28 mouse cellular contexts compared by ENCODE assay signal in genomic region chr4:109078941-109079340, GRCm38 (mm10).
DNase-seq lines count a peak whose midpoint lies in the region; ATAC-seq and TF ChIP-seq lines count a peak whose summit lies in the region.
"Had no signal": no experiment of that assay in that cellular context is flagged by ENCODE, and none has a peak within 500 bp of the region (broad histone marks: within the 10 kb centered on the region; RNA-seq: fewer than 3 reads in every experiment).

No protein-coding gene starts in this region.

- TF ChIP-seq POLR2A in testis, adult 2 months (IDR thresholded peaks at IDR 0.05; ENCODE audit: control insufficient read depth, low read depth, low read length) = no peak

- 88% methylated on average over 7 of the region's 7 CpGs for WGBS in embryonic facial prominence, embryonic 14.5 days
- 95% methylated on average over 7 of the region's 7 CpGs for WGBS in embryonic facial prominence, embryonic 10.5 days
- 79% methylated on average over 7 of the region's 7 CpGs for WGBS in kidney, postnatal 0 days

- TF ChIP-seq CTCF in kidney, postnatal 0 days (IDR thresholded peaks at IDR 0.05; ENCODE audit: low read depth) = no peak
- TF ChIP-seq CTCF in testis, adult 2 months (IDR thresholded peaks at IDR 0.05; ENCODE audit: control insufficient read depth, insufficient read depth, insufficient replicate concordance, low read depth, low read length) = no peak

- H3K27me3 ChIP-seq in embryonic facial prominence, embryonic 14.5 days (replicated peaks; ENCODE audit: control insufficient read depth, insufficient read depth, low read length) = no peaks in the 10 kb centered on the region
- no peaks in the 10 kb centered on the region for H3K27me3 ChIP-seq in embryonic facial prominence, embryonic 10.5 days (replicated peaks; ENCODE audit: low read depth, poor library complexity, severe bottlenecking)
- H3K27me3 ChIP-seq in kidney, postnatal 0 days (ENCODE audit: insufficient read depth, low read length) = no peaks in the 10 kb centered on the region
- no peaks in the 10 kb centered on the region for H3K27me3 ChIP-seq in testis, adult 2 months (ENCODE audit: control insufficient read depth, insufficient read depth, low read length)
- H3K27me3 ChIP-seq: CH12.LX; hindbrain, embryonic 12.5 days; intestine, embryonic 15.5 days; neural tube, embryonic 15.5 days had no signal

- peaks cover 50% of the 10 kb centered on the region for H3K36me3 ChIP-seq in embryonic facial prominence, embryonic 14.5 days (ENCODE audit: control insufficient read depth, insufficient read depth, low read length)
- peaks cover 64% of the 10 kb centered on the region for H3K36me3 ChIP-seq in embryonic facial prominence, embryonic 10.5 days (replicated peaks)
- H3K36me3 ChIP-seq in kidney, postnatal 0 days (ENCODE audit: insufficient read depth, low read length) = peaks cover 18% of the 10 kb centered on the region; the same call in 1 of the 2 replicates
- no peaks in the 10 kb centered on the region for H3K36me3 ChIP-seq in testis, adult 2 months (ENCODE audit: control insufficient read depth, insufficient read depth, low read length)

- no peak overlapping the region for H3K4me3 ChIP-seq in embryonic facial prominence, embryonic 14.5 days (ENCODE audit: low read depth, low read length)
- no peak overlapping the region for H3K4me3 ChIP-seq in embryonic facial prominence, embryonic 10.5 days
- no peak overlapping the region for H3K4me3 ChIP-seq in kidney, postnatal 0 days (replicated peaks; ENCODE audit: low read depth, low read length)
- H3K4me3 ChIP-seq in testis, adult 2 months (ENCODE audit: control insufficient read depth, low read depth, low read length) = peak overlapping the region; percentile 82
- H3K4me3 ChIP-seq: hindbrain, embryonic 12.5 days; intestine, embryonic 15.5 days; neural tube, embryonic 15.5 days had no signal

- no peak overlapping the region for H3K9ac ChIP-seq in embryonic facial prominence, embryonic 14.5 days (ENCODE audit: low read depth, low read length)
- no peak overlapping the region for H3K9ac ChIP-seq in kidney, postnatal 0 days (ENCODE audit: low read depth, low read length)
- H3K9ac ChIP-seq: hindbrain, embryonic 12.5 days; intestine, embryonic 15.5 days; liver, embryonic 14.5 days; neural tube, embryonic 15.5 days had no signal

- H3K27ac ChIP-seq in embryonic facial prominence, embryonic 14.5 days (replicated peaks; ENCODE audit: low read depth, low read length) = no peak overlapping the region
- H3K27ac ChIP-seq in embryonic facial prominence, embryonic 10.5 days (replicated peaks) = no peak overlapping the region
- 0 out of 2 replicates have a peak overlapping the region, but pooled peaks have one; percentile 25 for H3K27ac ChIP-seq in kidney, postnatal 0 days
- peak overlapping the region; percentile 34; the same call in 1 of the 2 replicates for H3K27ac ChIP-seq in testis, adult 2 months (ENCODE audit: control insufficient read depth, insufficient read depth, low read depth, low read length)
- H3K27ac ChIP-seq: hindbrain, embryonic 12.5 days; hindbrain, postnatal 0 days; intestine, embryonic 15.5 days; liver, embryonic 14.5 days had no signal

- no peaks in the 10 kb centered on the region for H3K4me1 ChIP-seq in embryonic facial prominence, embryonic 14.5 days (ENCODE audit: control insufficient read depth, insufficient read depth, low read length)
- H3K4me1 ChIP-seq in embryonic facial prominence, embryonic 10.5 days = peaks cover 5% of the 10 kb centered on the region; the same call in 1 of the 2 replicates
- no peaks in the 10 kb centered on the region for H3K4me1 ChIP-seq in kidney, postnatal 0 days (replicated peaks; ENCODE audit: insufficient read depth, low read length)
- peaks cover 4% of the 10 kb centered on the region for H3K4me1 ChIP-seq in testis, adult 2 months (ENCODE audit: control insufficient read depth, insufficient read depth, low read length)
- H3K4me1 ChIP-seq: hindbrain, embryonic 12.5 days; intestine, embryonic 15.5 days; neural tube, embryonic 15.5 days had no signal

- peak; percentile 73 for DNase-seq in embryonic facial prominence, embryonic 14.5 days (ENCODE audit: low spot score)
- DNase-seq in embryonic facial prominence, embryonic 10.5 days (ENCODE audit: low spot score) = no peak
- no peak for DNase-seq in kidney, postnatal 0 days (ENCODE audit: low spot score)
- DNase-seq in kidney, postnatal 36 days = no peak
- no peak for DNase-seq in testis, postnatal 14 days (ENCODE audit: low spot score)
- DNase-seq in thymus, adult 18-20 months = no peak
- DNase-seq: adrenal gland, adult 2 months; adrenal gland, postnatal 36 days; cerebellum, adult 2 months; cerebellum, postnatal 14 days; gastrocnemius, postnatal 14 days; heart, postnatal 36 days; kidney, adult 8-10 months; layer of hippocampus, adult 9-11 months; liver; lung, adult 2 months; midbrain, embryonic 14.5 days; right cerebral cortex, postnatal 25 days; thymus, postnatal 4 days had no signal

- H3K9me3 ChIP-seq in embryonic facial prominence, embryonic 14.5 days (ENCODE audit: control insufficient read depth, low read length) = no peaks in the 10 kb centered on the region
- H3K9me3 ChIP-seq in embryonic facial prominence, embryonic 10.5 days = no peaks in the 10 kb centered on the region
- H3K9me3 ChIP-seq in kidney, postnatal 0 days (replicated peaks; ENCODE audit: low read length) = no peaks in the 10 kb centered on the region
- H3K9me3 ChIP-seq: hindbrain, embryonic 12.5 days; intestine, embryonic 15.5 days; neural tube, embryonic 15.5 days had no signal

- H3K4me2 ChIP-seq in embryonic facial prominence, embryonic 14.5 days (ENCODE audit: low read depth, low read length) = no peak overlapping the region
- no peak overlapping the region for H3K4me2 ChIP-seq in kidney, postnatal 0 days (ENCODE audit: low read length)
- H3K4me2 ChIP-seq: heart, embryonic 11.5 days; hindbrain, embryonic 12.5 days; intestine, embryonic 15.5 days; neural tube, embryonic 15.5 days had no signal

- peak; percentile 76; the same call in 1 of the 2 replicates for ATAC-seq in embryonic facial prominence, embryonic 14.5 days (ENCODE audit: low read depth)
- no peak; the same call in 1 of the 2 replicates for ATAC-seq in kidney, postnatal 0 days (replicated peaks; ENCODE audit: low FRiP score, low read depth)
- ATAC-seq: forebrain, embryonic 14.5 days; hindbrain, postnatal 0 days; intestine, embryonic 15.5 days had no signal

Comparison
In these comparisons a context has a peak if more than half of its experiments do, and no peak if none do; other contexts are left out.
1. H3K27ac ChIP-seq: peak in kidney, postnatal 0 days (single experiment) and testis, adult 2 months (single experiment); none in embryonic facial prominence, embryonic 14.5 days (single experiment) and embryonic facial prominence, embryonic 10.5 days (single experiment).